Mouse (Mus musculus): ENCODE measurements around the gene Plxna1.

The Plxna1 gene

DNA sequence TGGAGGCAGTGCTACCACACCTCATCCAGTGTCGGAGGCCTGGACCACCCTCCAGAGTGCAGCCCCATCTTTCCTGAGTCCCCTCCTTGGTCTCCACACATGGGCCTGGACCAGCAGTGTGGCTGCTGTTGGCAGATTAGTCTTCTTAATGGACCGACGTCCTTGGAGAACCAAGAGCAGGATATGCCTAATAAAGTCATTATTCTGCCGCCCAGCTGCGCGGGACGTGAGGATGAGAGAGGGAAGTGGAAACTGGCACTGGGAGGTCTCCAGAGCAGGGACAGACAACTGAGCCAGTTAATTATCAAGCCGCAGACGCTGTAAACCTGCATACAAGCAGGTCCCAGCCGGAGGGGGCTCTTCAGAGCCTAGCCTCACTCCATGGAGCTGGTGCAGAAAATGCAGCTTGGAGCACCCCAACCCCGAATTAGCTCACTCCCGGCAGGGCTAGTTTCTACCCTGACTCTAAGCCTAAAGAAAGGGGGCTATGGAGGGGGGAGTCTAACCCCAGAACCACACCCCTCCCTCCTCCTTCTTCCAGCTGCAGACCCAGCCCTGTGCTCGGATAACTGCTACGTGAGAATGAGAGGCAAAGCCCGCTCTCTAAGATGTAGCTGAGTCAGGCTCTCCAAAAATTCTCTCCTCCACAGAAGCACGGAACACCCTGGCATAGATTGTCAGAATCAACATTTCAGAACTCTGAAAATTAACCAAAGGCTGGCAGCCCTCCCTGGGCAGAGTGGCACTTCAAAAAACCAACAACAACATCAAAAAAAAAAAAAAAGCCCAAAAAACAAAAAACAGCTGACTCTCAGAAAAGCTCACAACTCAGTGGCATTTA is 80.7 kb downstream of the Plxna1 start:
- DNase-seq = no peak

DNA sequence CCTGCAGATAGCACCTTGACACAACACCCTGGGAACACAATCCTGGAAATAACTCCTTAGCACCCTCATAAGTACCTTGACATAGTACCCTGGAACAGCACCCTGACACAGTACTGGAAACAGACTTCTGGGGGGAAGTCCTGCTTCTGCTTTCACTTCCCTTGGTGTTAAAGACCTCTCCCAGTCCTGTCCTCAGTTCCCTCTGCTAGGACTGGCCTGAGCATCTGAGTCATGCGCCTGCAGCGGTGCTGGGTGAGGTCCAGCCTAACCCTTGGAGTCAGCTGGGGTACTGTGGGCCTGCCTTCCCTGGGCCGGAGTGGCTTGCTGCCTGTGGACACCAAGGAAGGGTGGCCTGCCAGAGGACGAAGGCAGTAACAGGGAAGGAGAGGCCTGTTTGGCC is 81.9 kb downstream of the Plxna1 start:
- DNase-seq = no peak

DNA sequence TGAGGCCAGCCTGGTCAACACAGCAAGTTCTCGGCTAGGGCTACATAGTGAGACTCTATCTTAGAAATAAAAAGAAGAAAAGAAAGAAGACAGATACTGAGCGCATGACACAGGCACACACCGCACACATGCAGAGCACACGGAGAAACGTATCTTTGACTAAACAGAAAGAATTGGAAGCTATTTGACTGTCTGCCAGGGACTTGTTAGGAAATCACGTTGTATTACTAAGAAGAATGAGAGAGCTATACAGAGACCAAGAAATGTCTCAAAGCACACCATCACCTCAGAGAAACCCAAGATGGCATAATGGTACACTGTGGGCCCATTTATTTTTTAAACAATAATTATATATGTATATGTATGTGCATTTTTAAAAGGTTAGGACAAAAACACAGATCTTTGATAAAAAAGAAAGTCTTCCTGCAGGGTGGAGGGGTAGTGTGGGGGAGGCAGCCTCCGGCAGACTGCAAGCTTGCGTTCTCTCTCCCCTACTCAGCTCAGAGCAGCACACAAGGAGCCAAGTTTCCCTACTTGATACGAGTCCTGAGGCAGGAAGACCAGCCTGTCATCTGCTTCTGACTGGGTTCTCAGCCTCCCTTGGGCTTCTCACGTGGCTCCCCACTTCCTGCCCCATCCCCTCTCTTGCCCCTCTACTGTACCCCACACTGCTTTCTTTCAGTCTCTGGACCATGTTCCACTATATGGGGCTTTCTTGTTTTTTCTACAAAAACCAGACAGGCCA is 90.5 kb downstream of the Plxna1 start:
- DNase-seq = no peak

DNA sequence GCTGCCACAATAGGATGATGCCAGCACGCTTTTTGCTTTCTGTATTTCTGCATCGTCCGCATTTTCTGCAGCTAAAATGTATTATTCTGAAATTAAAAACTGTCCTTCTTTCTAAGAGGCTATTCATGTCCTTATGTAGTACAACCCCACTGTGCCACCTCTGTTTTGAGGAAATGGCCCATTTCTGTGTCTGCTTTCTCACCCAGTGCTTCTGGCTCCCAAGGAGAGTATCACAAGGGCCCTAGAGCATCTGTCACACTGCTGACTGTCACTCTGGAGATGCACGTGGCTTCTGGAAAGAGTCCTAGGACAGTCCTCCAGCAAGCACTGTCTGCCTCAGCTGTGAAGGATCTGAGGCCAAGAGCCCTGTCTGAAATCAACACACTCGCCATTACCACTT is 95.2 kb downstream of the Plxna1 start:
- DNase-seq = no peak

All from cerebellum, postnatal 25 days (tissue).